Mouse (Mus musculus) cortical plate, adult 2 months (tissue): Measurements from ENCODE around the gene Ap5m1.

Experiments
- CTCF ChIP-seq: fragments of 200-500 bp; IDR thresholded peaks from 2 replicates; pipeline ENCODE4 v1.5.1; 2011; ENCODE audit warnings: mild to moderate bottlenecking, control low read depth, low read length; ENCODE audit not compliant: insufficient read depth; ENCODE audit errors: extremely low read depth
- POLR2A ChIP-seq: fragments of 200-500 bp; IDR thresholded peaks from 2 replicates; pipeline ENCODE4 v1.6.1; 2011; ENCODE audit warnings: mild to moderate bottlenecking, low read length, control low read depth; ENCODE audit not compliant: insufficient read depth; ENCODE audit errors: extremely low read depth

GRCm38 (mm10) chr14:49132391-49132790 is 66.5 kb downstream of the Ap5m1 start:
- TF ChIP-seq CTCF (no peak), POLR2A (no peak)
